Mouse (Mus musculus) CH12.LX (cell line): Measurements from ENCODE around the gene Commd4. TPM values are rescaled to one million over a fixed set of nuclear protein-coding genes. Genes with fewer than 3 reads are reported as not detected.
"Not testable (repeated sequence)": the region's sequence is repeated elsewhere in the genome, so short reads cannot be mapped to it uniquely, and the experiment has no call there.

Source experiments
- DNase-seq: peaks from one replicate; pipeline ENCODE4 v3.0.0-alpha.2; 2013; ENCODE audit errors: extremely low read depth
- H3K27ac ChIP-seq: 2 replicates; pipeline ENCODE4 v1.5.1; 2012; ENCODE audit warnings: low read depth, mild to moderate bottlenecking, control low read depth, moderate library complexity; ENCODE audit not compliant: insufficient read depth
- H3K27me3 ChIP-seq: replicated peaks from 2 replicates; pipeline ENCODE3; 2012; ENCODE audit warnings: inconsistent platforms
- H3K36me3 ChIP-seq, 2 experiments: replicated peaks in 1 of 2; 2 replicates each; pipeline versions ENCODE3 to v1.6.1; 2012; ENCODE audit warnings: inconsistent platforms in 1 of 2, low read length in 1 of 2, mild to moderate bottlenecking in 1 of 2, mixed read lengths in 1 of 2, moderate library complexity in 1 of 2; ENCODE audit not compliant: control insufficient read depth in 1 of 2, insufficient read depth in 1 of 2
- H3K4me1 ChIP-seq, 2 experiments: 2 replicates each; pipeline ENCODE4 v1.6.1; 2012; ENCODE audit warnings: inconsistent platforms in 1 of 2, moderate library complexity in 1 of 2; ENCODE audit not compliant: insufficient read depth in 2 of 2, control insufficient read depth in 1 of 2
- H3K4me2 ChIP-seq: 2 replicates; pipeline ENCODE4 v1.6.1; 2012; ENCODE audit warnings: low read depth, mild to moderate bottlenecking, control low read depth; ENCODE audit not compliant: poor library complexity, insufficient read depth, severe bottlenecking
- H3K4me3 ChIP-seq, 3 experiments: fragments of 150-350 bp in 1 of 3; sonication (generic) in 1 of 3; replicated peaks in 1 of 3; 2 replicates each; pipeline versions ENCODE3 to v1.5.1; 2011 to 2012; ENCODE audit warnings: low read depth in 2 of 3, low read length in 2 of 3, mild to moderate bottlenecking in 2 of 3, moderate library complexity in 2 of 3, control low read depth in 1 of 3, improper control_type of control experiment in 1 of 3, inconsistent platforms in 1 of 3, mixed read lengths in 1 of 3; ENCODE audit not compliant: poor library complexity in 1 of 3
- H3K79me2 ChIP-seq: replicated peaks from 2 replicates; pipeline ENCODE4 v1.6.1; 2012; ENCODE audit warnings: mild to moderate bottlenecking, moderate library complexity; ENCODE audit not compliant: control insufficient read depth, poor library complexity, insufficient read depth, severe bottlenecking; ENCODE audit errors: extremely low read depth
- H3K9ac ChIP-seq: 2 replicates; pipeline ENCODE4 v1.6.1; 2012; ENCODE audit warnings: low read depth, mild to moderate bottlenecking, control low read depth, moderate library complexity; ENCODE audit not compliant: insufficient read depth
- H3K9me3 ChIP-seq: replicated peaks from 2 replicates; pipeline ENCODE3; 2012; ENCODE audit warnings: low read length, inconsistent platforms, mixed read lengths
- EP300 ChIP-seq: IDR thresholded peaks from 2 replicates; pipeline ENCODE4 v1.6.1; 2011; ENCODE audit warnings: low read length, improper control_type of control experiment
- GABPA ChIP-seq: IDR thresholded peaks from 2 replicates; pipeline ENCODE4 v1.6.1; 2012; ENCODE audit warnings: low read depth, low read length, improper control_type of control experiment, inconsistent platforms; ENCODE audit not compliant: insufficient replicate concordance
- IRF4 ChIP-seq: IDR thresholded peaks from 2 replicates; pipeline ENCODE4 v1.6.1; 2014; ENCODE audit warnings: low read depth, mild to moderate bottlenecking, inconsistent platforms, low read length, improper control_type of control experiment
- JUN ChIP-seq: IDR thresholded peaks from 2 replicates; pipeline ENCODE4 v1.6.1; 2011; ENCODE audit warnings: low read depth, mild to moderate bottlenecking, low read length, improper control_type of control experiment, moderate library complexity; ENCODE audit not compliant: insufficient read depth
- JUND ChIP-seq: conservative IDR thresholded peaks from 2 replicates; pipeline ENCODE4 v1.6.1; 2011; ENCODE audit warnings: low read depth, low read length, improper control_type of control experiment
- MEF2A ChIP-seq: IDR thresholded peaks from 2 replicates; pipeline ENCODE4 v1.6.1; 2014; ENCODE audit warnings: low read depth, mild to moderate bottlenecking, inconsistent platforms, low read length, improper control_type of control experiment, borderline replicate concordance
- POLR2A ChIP-seq: IDR thresholded peaks from 2 replicates; pipeline ENCODE4 v1.6.1; 2011; ENCODE audit warnings: low read depth, mild to moderate bottlenecking, improper control_type of control experiment, low read length
- POLR2AphosphoS2 ChIP-seq: IDR thresholded peaks from 2 replicates; pipeline ENCODE4 v1.6.1; 2011; ENCODE audit warnings: low read depth, low read length, improper control_type of control experiment
- TCF12 ChIP-seq: IDR thresholded peaks from 2 replicates; pipeline ENCODE4 v1.6.1; 2014; ENCODE audit warnings: low read depth, mild to moderate bottlenecking, inconsistent platforms, low read length, improper control_type of control experiment
- USF1 ChIP-seq: IDR thresholded peaks from 2 replicates; pipeline ENCODE4 v1.6.1; 2014; ENCODE audit warnings: low read depth, mild to moderate bottlenecking, inconsistent platforms, low read length, improper control_type of control experiment
- USF2 ChIP-seq: conservative IDR thresholded peaks from 2 replicates; pipeline ENCODE4 v1.6.1; 2011; ENCODE audit warnings: low read depth, low read length, improper control_type of control experiment
- dilution Hi-C: fragments of 300-500 bp; cut with MboI; formaldehyde crosslinking; loops from 2 replicates; pipeline ENCODE4 v1.14.3; 2020; ENCODE audit warnings: low sequenced_read_pairs; ENCODE audit not compliant: extremely low pct_unique_long_range_greater_than_20kb, extremely low pct_ligation_motif_present
- in situ Hi-C: fragments of 300-500 bp; cut with MboI; formaldehyde crosslinking; loops from 3 replicates; pipeline ENCODE4 v1.14.3; 2019; ENCODE audit warnings: low sequenced_read_pairs, low pct_ligation_motif_present, low pct_unique_long_range_greater_than_20kb, mixed read lengths
- polyA plus RNA-seq: library from polyadenylated mRNA; unstranded; fragments of >175 nt; gene quantifications from 2 replicates; pipeline ENCODE4 v1.2.1, GENCODE M21; 2012; ENCODE audit warnings: low read depth; ENCODE audit not compliant: insufficient read length
- total RNA-seq, 2 experiments: library from RNA; depleted of rRNA; stranded (reverse); fragments of 300-350 nt in 1 of 2; fragments of >200 nt in 1 of 2; gene quantifications; 2 replicates each; pipeline ENCODE4 v1.2.3; 2012 to 2014

The Commd4 gene
- total and polyA plus RNA-seq, 3 experiments, result 41.8 to 106 (median 98.3) TPM

DNA sequence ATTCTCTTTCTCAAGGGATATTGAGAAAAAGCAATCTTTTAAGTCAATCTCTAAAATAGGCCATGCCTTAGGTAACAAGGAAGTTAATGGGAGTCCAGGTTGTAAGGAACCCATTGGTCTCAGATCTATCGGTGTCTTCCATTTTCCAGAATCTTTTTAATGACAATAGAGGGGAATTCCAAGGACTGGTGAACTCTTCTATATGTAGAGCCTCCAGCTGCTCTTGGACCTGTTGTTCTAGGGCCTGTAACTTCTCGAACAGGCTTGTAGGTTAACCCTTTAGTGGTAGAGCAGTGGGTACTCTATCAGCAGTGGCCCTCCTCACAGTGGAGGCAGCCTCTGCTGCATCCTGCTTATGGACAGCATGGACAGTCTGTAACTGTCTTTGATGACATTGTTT, 48.8 kb upstream of the Commd4 start:
- in situ Hi-C loops, result no loop called here
- Histone ChIP-seq H3K9me3 (no peaks in the 10 kb centered on the region), H3K9ac (no peak overlapping the region), H3K4me2 (no peak overlapping the region), H3K79me2 (no peaks in the 10 kb centered on the region), H3K27ac (no peak overlapping the region), H3K4me1 (peaks cover 0 to 2% of the 10 kb centered on the region in 2 experiments; a peak in 1 of 4 replicates), H3K4me3 (no peak overlapping the region), H3K27me3 (no peaks in the 10 kb centered on the region), H3K36me3 (no peaks in the 10 kb centered on the region)
- DNase-seq, result no peak
- dilution Hi-C loops, result no loop called here
- no peak for TF ChIP-seq TCF12

DNA sequence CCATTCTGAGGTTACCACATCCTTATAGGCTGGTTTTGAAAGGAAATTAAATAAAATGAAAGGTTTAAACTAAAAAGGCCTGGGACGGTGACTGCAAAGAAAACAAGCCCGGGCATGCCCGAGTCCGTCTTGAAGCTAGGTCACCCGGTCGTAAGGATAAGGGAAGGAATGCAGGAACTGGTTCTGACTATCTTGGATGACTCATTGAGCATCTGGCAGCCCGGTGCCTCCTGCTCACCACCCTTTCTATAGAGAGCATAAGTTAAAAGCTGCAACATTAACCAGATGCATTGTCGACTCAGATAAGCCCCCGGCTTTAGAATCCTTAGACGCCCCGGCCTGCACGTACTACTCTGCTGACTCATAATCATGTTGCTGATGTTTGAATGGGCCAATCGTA, 45.4 kb upstream of the Commd4 start:
- H3K27ac ChIP-seq, result not testable (repeated sequence)

DNA sequence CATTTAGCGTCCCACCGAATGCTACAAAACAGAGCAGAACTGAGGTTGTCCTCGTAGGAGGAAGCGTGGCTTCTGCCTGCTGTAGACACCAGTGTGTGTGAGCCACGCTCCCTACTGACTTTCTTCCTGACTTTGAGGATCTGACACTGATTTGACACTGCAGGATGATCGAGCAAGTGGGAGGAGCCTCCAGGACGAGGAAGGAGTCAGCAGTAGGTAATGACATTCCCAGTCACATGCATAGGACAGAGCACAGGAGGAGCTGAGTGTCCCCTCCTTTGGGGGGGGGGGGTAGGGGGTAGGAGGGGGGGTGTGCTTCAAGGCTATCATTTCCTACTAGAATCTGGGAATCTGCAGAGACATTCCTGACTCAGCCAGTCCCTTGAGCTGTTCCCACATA, 44.9 kb upstream of the Commd4 start:
- no peak overlapping the region for H3K4me3 ChIP-seq
- in situ Hi-C loops, result no loop called here
- no peak for TF ChIP-seq JUN
- TF ChIP-seq USF2, result no peak
- TF ChIP-seq, all 38 proteins: peak for 0
- dilution Hi-C loops, result no loop called here
- peaks cover 0 to 2% of the 10 kb centered on the region in 2 experiments; a peak in 1 of 4 replicates for H3K4me1 ChIP-seq
- H3K9me3 ChIP-seq, result no peaks in the 10 kb centered on the region
- no peak for DNase-seq
- no peaks in the 10 kb centered on the region for H3K36me3 ChIP-seq
- H3K27me3 ChIP-seq, result no peaks in the 10 kb centered on the region
- H3K4me2 ChIP-seq, result no peak overlapping the region
- no peak overlapping the region for H3K9ac ChIP-seq
- no peaks in the 10 kb centered on the region for H3K79me2 ChIP-seq
- H3K27ac ChIP-seq, result no peak overlapping the region

More for the DNA sequence above, 45.4 kb upstream of the Commd4 start:
- H3K27me3 ChIP-seq, in situ Hi-C loops, DNase-seq, H3K79me2 ChIP-seq, dilution Hi-C loops, H3K4me3 ChIP-seq, H3K36me3 ChIP-seq, H3K4me1 ChIP-seq, H3K4me2 ChIP-seq, H3K9me3 ChIP-seq, H3K9ac ChIP-seq: not testable (repeated sequence)

DNA sequence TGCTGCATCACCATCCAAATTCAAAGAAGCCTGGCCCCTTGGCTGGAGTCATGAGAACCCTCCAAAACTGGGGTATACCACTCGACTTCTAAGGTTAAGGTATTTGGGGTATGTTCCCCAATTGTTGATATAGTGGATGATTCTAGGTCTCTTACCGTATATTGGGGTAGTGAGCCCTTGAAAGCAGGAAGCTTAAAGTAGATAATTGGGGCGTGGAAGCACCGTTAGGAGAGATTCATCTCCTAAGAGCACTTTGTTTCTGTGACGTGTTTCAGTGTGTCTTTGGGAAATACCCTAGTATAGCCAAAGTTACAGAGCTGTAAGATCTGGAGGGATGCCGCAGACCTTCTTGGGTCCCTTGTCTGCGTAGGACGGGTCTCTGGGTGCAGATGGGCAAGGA, 39.3 kb upstream of the Commd4 start:
- Histone ChIP-seq H3K4me2 (no peak overlapping the region), H3K4me3 (no peak overlapping the region), H3K9me3 (no peaks in the 10 kb centered on the region), H3K9ac (no peak overlapping the region)
- dilution Hi-C loops, result no loop called here
- no peak for TF ChIP-seq EP300
- TF ChIP-seq POLR2A, result no peak
- no peak for TF ChIP-seq GABPA
- TF ChIP-seq USF1, result no peak
- no peak for TF ChIP-seq MEF2A
- TF ChIP-seq POLR2AphosphoS2, result no peak
- no peak for TF ChIP-seq USF2
- TF ChIP-seq JUND, result no peak
- no peak for TF ChIP-seq IRF4
- TF ChIP-seq TCF12, result no peak
- TF ChIP-seq, all 38 proteins: peak for 0
- Histone ChIP-seq H3K27ac (no peak overlapping the region), H3K79me2 (no peaks in the 10 kb centered on the region), H3K27me3 (no peaks in the 10 kb centered on the region), H3K36me3 (no peaks in the 10 kb centered on the region), H3K4me1 (no peaks in the 10 kb centered on the region)
- DNase-seq, result no peak
- in situ Hi-C loops, result no loop called here
